Mouse (Mus musculus) C2C12 (cell line): Measurements from ENCODE around the gene Nrxn1. TPM values are rescaled to one million over a fixed set of nuclear protein-coding genes. Genes with fewer than 3 reads are reported as not detected.
A peak's percentile ranks its signal among the peaks of the same experiment; 100 is the strongest.

ENCODE experiments used
- H3K27me3 ChIP-seq: one replicate; pipeline ENCODE4 v1.6.1; 2011; ENCODE audit not compliant: control insufficient read depth, insufficient read depth, insufficient read length
- H3K36me3 ChIP-seq: one replicate; pipeline ENCODE4 v1.6.1; 2011; ENCODE audit not compliant: control insufficient read depth, insufficient read depth
- H3K4me3 ChIP-seq: one replicate; pipeline ENCODE4 v1.5.1; 2011; ENCODE audit warnings: mild to moderate bottlenecking, control low read depth; ENCODE audit not compliant: poor library complexity, insufficient read depth, severe bottlenecking
- H3K79me2 ChIP-seq: one replicate; pipeline ENCODE4 v1.6.1; 2011; ENCODE audit not compliant: control insufficient read depth, insufficient read depth
- H3K79me3 ChIP-seq: one replicate; pipeline ENCODE4 v1.6.1; 2011; ENCODE audit warnings: low read depth, control low read depth
- H3ac ChIP-seq: one replicate; pipeline ENCODE3; 2011; ENCODE audit warnings: low read depth; ENCODE audit not compliant: control insufficient read depth, insufficient read length
- CEBPB ChIP-seq: IDR thresholded peaks from one replicate; pipeline ENCODE4 v1.6.1; 2011; ENCODE audit warnings: low read depth, mild to moderate bottlenecking, control low read depth, moderate library complexity
- CTCF ChIP-seq: IDR thresholded peaks from one replicate; pipeline ENCODE4 v1.5.1; 2011; ENCODE audit not compliant: control insufficient read depth, insufficient read depth, insufficient read length
- FOSL1 ChIP-seq: IDR thresholded peaks from one replicate; pipeline ENCODE4 v1.8.0; 2011; ENCODE audit warnings: mild to moderate bottlenecking, low read length; ENCODE audit not compliant: poor library complexity, insufficient read depth, severe bottlenecking
- MAX ChIP-seq: IDR thresholded peaks from one replicate; pipeline ENCODE4 v1.6.1; 2011; ENCODE audit warnings: mild to moderate bottlenecking, control low read depth
- MYOD1 ChIP-seq: IDR thresholded peaks from one replicate; pipeline ENCODE4 v1.6.1; 2011; ENCODE audit warnings: low read depth; ENCODE audit not compliant: control insufficient read depth, insufficient read length
- MYOG ChIP-seq: IDR thresholded peaks from one replicate; pipeline ENCODE4 v1.6.1; 2011; ENCODE audit not compliant: control insufficient read depth, insufficient read length; ENCODE audit errors: extremely low read depth
- USF1 ChIP-seq: IDR thresholded peaks from one replicate; pipeline ENCODE4 v1.6.1; 2011; ENCODE audit warnings: low read depth, mild to moderate bottlenecking, control low read depth, moderate library complexity
- polyA plus RNA-seq: library from polyadenylated mRNA; unstranded; fragments of >200 nt; fragmentation: generic; extraction: Trizol; gene quantifications from one replicate; pipeline ENCODE4 v1.2.1, GENCODE M21; 2012; ENCODE audit warnings: missing spikeins

The Nrxn1 gene
- polyA plus RNA-seq, 1 experiment: 0.22 TPM

DNA sequence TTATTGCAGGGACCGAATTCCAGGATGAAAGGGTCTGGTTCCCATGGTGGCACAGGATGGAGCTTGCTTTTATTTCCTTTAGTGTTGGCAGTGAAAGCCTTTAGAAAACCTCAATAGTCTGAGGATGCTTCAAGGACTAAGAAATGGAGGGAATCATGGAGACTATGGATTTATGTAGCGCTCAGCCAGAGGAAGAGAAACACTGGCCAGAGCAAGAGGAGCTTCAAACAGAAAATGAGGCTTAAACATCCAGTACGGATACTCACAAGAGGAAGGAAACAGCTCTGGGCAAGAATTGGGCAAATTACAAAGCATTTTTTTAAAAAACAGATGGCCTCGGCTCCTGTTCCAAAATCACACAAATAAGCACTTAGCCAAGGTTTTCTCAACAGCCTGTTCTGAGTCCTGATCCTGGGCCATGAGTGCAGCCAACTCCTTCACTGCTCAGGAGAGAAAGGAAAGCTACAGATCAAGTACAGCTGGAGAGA lies 93.2 kb downstream of the Nrxn1 start:
- H3K27me3 ChIP-seq: no peaks in the 10 kb centered on the region
- no peaks in the 10 kb centered on the region for H3K79me2 ChIP-seq
- no peak overlapping the region for H3ac ChIP-seq
- TF ChIP-seq CTCF (no peak), MYOG (no peak), CEBPB (no peak), USF1 (no peak), MAX (no peak), MYOD1 (no peak), FOSL1 (no peak)
- no peaks in the 10 kb centered on the region for H3K36me3 ChIP-seq
- H3K79me3 ChIP-seq: no peaks in the 10 kb centered on the region
- no peak overlapping the region for H3K4me3 ChIP-seq

DNA sequence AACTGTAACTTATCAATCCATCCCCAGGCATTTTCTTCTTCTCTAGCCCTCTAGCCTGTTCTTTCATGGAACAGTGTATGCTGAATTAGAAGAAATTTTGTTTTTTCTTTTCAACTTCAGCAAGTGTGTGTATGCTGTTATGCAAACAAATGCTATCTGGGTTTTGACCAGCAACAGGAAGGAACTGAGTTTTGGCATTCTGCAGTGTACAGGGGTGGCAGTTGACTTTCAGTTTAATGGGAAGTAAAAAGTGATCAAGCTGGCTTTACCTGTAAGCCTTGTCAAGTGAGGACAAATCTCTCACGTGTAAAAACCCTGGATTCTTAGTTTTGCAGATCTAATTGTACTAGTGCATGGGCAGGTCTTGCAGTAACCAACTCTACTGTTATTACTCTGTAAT lies 95.2 kb downstream of the Nrxn1 start:
- Histone ChIP-seq H3K27me3 (no peaks in the 10 kb centered on the region), H3ac (no peak overlapping the region), H3K36me3 (no peaks in the 10 kb centered on the region), H3K4me3 (no peak overlapping the region), H3K79me2 (no peaks in the 10 kb centered on the region), H3K79me3 (no peaks in the 10 kb centered on the region)
- TF ChIP-seq FOSL1 (no peak), CEBPB (no peak), CTCF (no peak), MYOD1 (no peak), MAX (no peak)

GRCm38 (mm10) chr17:90995436-90995835 lies 97.4 kb downstream of the Nrxn1 start:
- no peak for TF ChIP-seq FOSL1
- Histone ChIP-seq H3K27me3 (no peaks in the 10 kb centered on the region), H3ac (no peak overlapping the region), H3K79me3 (no peaks in the 10 kb centered on the region), H3K79me2 (no peaks in the 10 kb centered on the region), H3K4me3 (no peak overlapping the region), H3K36me3 (no peaks in the 10 kb centered on the region)

DNA sequence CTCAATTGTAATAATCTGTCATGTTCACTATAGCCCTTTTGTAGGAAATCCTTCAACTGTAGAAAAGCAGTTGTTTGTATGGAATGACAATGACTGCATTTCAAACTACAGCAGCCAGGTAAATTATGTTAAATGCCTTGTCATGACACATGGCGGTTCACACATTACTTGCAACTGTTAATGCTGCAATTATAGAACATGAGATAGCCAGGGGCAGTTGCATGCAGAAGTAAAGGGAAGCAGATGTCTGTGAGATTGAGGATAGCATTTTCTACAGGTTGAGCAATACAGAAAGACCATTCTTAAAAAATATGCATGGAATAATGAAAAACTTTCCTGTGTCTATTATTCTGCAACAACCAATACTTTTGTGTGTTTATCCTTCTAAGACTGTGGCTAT lies 98.6 kb downstream of the Nrxn1 start:
- no peaks in the 10 kb centered on the region for H3K36me3 ChIP-seq
- TF ChIP-seq MYOG: no peak
- TF ChIP-seq USF1: no peak
- no peak for TF ChIP-seq FOSL1
- TF ChIP-seq CEBPB: no peak
- H3ac ChIP-seq: no peak overlapping the region

DNA sequence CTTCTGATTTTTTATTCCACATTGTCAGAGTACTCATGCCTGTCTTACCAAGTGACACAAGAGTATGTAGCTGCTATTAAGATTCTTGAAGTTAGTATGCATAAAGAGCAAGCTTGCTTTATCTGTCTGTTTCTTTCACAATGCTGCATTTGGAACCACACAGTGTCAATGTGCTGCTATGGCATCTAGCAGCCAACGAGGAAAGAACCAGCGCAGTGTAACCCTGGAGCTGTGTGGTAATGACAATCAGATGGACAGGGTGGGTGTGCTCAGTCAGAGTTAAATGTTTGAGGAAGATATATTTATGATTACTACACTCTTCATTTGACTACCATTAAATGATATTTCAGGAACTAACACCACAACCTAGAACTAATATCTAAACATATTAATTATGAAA lies 102.1 kb downstream of the Nrxn1 start:
- H3K36me3 ChIP-seq: no peaks in the 10 kb centered on the region
- no peaks in the 10 kb centered on the region for H3K79me2 ChIP-seq
- no peaks in the 10 kb centered on the region for H3K79me3 ChIP-seq
- no peak overlapping the region for H3ac ChIP-seq
- no peaks in the 10 kb centered on the region for H3K27me3 ChIP-seq
- TF ChIP-seq CEBPB: no peak
- no peak for TF ChIP-seq MAX
- TF ChIP-seq MYOG: no peak
- TF ChIP-seq USF1: no peak
- no peak for TF ChIP-seq CTCF
- TF ChIP-seq FOSL1: no peak
- TF ChIP-seq MYOD1: no peak
- H3K4me3 ChIP-seq: no peak overlapping the region

More for the DNA sequence above, 98.6 kb downstream of the Nrxn1 start:
- Histone ChIP-seq H3K4me3 (no peak overlapping the region), H3K79me2 (no peaks in the 10 kb centered on the region), H3K27me3 (no peaks in the 10 kb centered on the region), H3K79me3 (no peaks in the 10 kb centered on the region)

- H3ac ChIP-seq: no peak overlapping the region
- no peaks in the 10 kb centered on the region for H3K36me3 ChIP-seq
- H3K27me3 ChIP-seq: no peaks in the 10 kb centered on the region
- no peak overlapping the region for H3K4me3 ChIP-seq
- no peaks in the 10 kb centered on the region for H3K79me3 ChIP-seq
- no peaks in the 10 kb centered on the region for H3K79me2 ChIP-seq
- TF ChIP-seq CTCF: peak; percentile 12
- no peak for TF ChIP-seq MYOD1
Observed at GRCm38 (mm10) chr17:90962904-90963531, 129.9 kb downstream of the Nrxn1 start.
